Mouse (Mus musculus) yolk sac, embryonic 10.5 days (tissue): Measurements from ENCODE around the gene Vipr2.

Experiments
- DNase-seq: peaks from one replicate; pipeline ENCODE4 v3.0.0-alpha.2; 2017; ENCODE audit warnings: low spot score

Gene Vipr2

GRCm38 (mm10) chr12:116156792-116157532 is 79.4 kb downstream of the Vipr2 start:
- DNase-seq, result no peak

- DNase-seq, result no peak
Observed at GRCm38 (mm10) chr12:116159223-116159622, 81.7 kb downstream of the Vipr2 start.

GRCm38 (mm10) chr12:116159695-116160094 is 82.2 kb downstream of the Vipr2 start:
- DNase-seq, result no peak

GRCm38 (mm10) chr12:116165368-116165767 is 87.8 kb downstream of the Vipr2 start:
- no peak for DNase-seq

GRCm38 (mm10) chr12:116169666-116170065 is 92.1 kb downstream of the Vipr2 start:
- no peak for DNase-seq

GRCm38 (mm10) chr12:116176930-116177329 is 99.4 kb downstream of the Vipr2 start:
- DNase-seq, result no peak

- DNase-seq, result no peak
Observed at GRCm38 (mm10) chr12:116181436-116182050, 104.0 kb downstream of the Vipr2 start.

- no peak for DNase-seq
Observed at GRCm38 (mm10) chr12:116182376-116182775, 104.8 kb downstream of the Vipr2 start.

- no peak for DNase-seq
Observed at GRCm38 (mm10) chr12:116183212-116183935, 105.8 kb downstream of the Vipr2 start.

GRCm38 (mm10) chr12:116193952-116194351 is 116.4 kb downstream of the Vipr2 start:
- no peak for DNase-seq

GRCm38 (mm10) chr12:116194641-116195040 is 117.1 kb downstream of the Vipr2 start:
- no peak for DNase-seq
